Mouse (Mus musculus): Measurements from ENCODE around the gene Prg2.
A peak's percentile ranks its signal among the peaks of the same experiment; 100 is the strongest.

Prg2 gene

GRCm38 (mm10) chr2:84962906-84963507, 17.3 kb upstream of the Prg2 start:
- DNase-seq, result no peak

- DNase-seq, result no peak
These were observed 16.0 kb upstream of the Prg2 start for GRCm38 (mm10) chr2:84964111-84964801.

- no peak for DNase-seq
These were observed 12.8 kb upstream of the Prg2 start for GRCm38 (mm10) chr2:84967318-84967991.

GRCm38 (mm10) chr2:84975580-84975979, 4.7 kb upstream of the Prg2 start:
- DNase-seq, result no peak

DNA sequence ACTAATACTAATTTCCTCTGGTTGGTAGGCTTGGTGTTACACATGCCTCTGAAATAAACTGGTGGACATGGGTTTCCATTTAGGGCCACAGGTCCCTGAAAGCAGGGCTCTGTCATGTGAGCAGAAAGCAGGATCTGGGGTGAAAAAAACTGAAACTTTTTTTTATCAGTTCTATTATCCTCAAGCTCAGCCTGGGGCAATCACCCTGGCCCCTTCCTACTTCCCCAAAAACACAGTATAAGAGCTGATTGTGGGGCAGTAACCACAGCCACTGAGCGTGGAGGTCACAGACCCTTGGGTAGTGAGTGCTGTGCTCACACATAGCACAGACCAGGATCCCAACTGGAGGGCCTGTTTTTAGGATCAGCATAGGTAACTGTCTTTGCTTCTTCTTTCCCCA, 7.7 kb downstream of the Prg2 start, which contains the start of gene Prg3:
Gene Prg3 (plus strand): TSS at position 286 of the 400 bp plus-strand sequence.
- no peak for DNase-seq

GRCm38 (mm10) chr2:84996376-84996775, 16.1 kb downstream of the Prg2 start:
- DNase-seq, result peak; percentile 40

DNA sequence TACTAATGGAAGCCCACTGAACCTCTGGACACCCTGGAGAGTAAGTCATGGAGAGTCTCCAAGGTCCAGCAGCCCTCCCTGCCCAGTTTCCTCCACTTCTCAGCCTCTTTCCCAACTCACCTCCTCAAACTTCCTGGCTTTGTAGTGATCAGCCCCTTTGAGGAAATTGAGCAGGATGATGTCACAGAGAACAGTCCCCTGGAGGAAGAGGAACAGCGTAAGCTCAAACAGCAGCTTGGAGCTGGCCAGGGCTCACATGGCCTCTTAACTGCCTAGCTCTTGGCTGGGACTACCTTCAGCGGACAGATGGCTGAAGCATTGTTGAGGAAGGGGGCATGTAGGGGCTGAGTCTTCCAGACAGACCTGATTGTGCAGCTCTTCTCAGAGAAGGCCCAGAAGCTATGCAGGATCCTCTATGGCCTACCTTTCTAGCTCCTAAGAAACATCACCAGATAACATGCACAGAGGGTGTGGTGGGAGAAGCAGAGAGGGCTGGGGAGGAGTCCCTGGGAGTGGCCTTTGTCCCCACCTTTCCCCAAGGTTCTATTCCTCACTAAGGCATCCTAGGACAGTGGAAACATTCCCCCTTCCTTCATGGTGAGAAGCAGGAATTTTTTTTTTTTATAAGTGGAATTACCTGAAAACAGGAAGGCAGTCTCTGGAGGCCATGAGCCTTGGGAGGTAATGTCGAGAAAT, 19.4 kb downstream of the Prg2 start:
- no peak for DNase-seq

DNA sequence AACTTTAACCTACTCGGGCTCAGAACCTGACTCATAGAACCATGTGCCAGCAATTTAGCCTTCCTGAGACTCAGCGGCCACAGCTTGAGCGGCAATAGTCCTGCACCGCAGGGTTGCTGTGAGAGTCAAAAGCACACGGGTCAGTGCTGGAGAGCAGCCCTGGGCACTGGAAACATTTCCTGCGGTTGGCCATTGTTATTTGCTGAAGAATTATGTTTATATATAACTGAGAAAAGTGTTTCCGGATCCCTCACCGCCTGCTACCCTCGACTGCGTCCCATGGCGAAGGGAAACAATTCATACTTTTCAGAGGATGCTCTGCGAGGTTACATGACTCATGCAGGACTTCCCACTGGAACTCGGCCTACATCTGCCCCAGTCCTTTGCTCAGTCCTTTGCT, 21.2 kb downstream of the Prg2 start:
- no peak for DNase-seq

DNA sequence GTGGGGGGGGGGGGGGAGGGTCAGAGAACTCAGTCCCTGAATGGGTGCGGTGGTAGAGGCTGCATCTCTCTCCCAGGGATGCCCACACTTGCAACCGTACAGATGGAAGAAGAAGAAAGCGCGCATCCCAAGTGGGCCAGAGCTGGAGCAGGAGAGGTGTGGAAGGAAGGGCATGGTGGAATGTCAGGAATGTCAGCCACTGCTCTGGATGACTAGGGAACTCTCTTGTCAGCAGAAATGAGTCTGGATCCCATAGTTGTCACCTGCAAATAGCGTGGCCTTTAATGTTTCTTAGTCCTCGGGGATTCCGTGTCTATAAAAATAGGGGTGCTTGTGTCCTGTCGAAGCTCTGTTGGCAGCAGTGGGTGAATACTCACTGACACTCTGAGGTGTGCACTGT, 22.3 kb downstream of the Prg2 start:
- DNase-seq, result no peak

- no peak for DNase-seq
These were observed 24.1 kb downstream of the Prg2 start for GRCm38 (mm10) chr2:85004341-85004740.

DNA sequence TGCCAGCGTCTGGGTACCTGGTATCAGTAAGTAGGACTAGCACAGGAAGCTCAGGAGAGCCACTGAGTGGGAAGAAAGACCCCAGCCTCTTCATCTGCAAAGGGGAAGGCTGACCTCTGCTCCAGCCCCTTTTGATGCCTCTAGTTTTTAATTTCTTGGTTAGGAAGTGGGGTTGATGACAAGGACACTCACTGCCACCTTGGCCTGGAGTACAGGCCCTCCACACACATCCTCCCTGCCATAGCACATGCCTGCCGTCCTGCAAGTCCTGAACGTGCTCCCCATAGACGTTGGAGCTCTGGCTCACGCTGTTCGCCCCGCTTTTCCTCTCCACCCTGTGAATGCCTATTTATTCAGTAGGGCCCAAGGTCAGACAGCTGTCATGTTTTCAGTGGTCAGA, 26.3 kb downstream of the Prg2 start:
- no peak for DNase-seq

GRCm38 (mm10) chr2:85007729-85008128, 27.5 kb downstream of the Prg2 start:
- peak; percentile 30 for DNase-seq

DNA sequence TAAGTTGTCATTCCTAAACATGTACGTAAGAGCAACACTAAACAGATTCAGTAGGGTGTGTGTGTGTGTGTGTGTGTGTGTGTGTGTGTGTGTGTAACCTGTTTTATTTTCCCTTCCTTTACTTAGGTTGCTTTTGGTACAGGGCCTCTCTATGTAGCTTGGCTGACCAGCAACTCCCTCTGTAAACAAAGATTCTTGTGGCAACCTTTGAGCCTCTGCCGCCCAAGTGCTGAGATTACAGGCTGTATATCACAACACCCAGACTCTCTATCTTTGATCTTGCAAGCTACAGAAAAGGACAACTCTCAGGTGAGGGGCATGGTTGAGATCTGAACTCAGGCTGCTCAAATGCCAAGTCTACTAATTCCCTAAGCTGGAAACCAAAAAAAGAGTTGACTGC, 29.0 kb downstream of the Prg2 start:
- no peak for DNase-seq

DNA sequence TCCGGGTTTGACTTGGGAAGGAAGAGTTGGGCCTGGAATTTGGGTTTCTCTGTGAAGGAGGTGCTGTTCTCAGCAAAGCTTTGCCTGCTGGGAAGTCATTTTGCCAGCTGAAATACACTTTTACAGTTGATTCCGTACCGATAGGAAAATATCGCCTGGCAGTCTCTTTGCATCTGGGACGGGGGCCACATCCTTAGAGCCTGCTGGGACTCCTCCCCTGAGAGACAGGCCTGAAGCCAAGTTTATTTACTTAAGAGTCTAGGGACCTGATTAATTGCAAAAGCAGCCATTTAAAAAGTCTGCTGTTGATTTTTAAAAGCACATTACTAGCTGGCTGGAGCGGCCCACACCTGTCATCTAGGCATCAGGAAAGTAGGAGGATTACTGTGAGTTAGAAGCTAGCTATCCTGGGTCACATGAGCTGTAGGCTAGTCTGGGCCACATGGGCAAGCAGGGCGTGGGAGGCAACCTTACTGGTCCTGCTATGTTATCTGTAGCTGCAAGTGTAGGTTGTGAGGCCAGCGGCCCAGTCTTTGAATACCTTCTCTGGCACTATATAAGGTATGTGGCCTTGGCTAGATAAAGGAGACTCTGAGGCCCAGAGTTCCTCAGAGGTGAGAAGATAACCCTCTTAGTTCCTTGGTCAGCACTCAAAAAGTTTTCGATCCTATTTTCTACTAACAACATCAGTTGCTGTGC, 31.8 kb downstream of the Prg2 start:
- DNase-seq, result peak; percentile 91

GRCm38 (mm10) chr2:85012679-85013078, 32.4 kb downstream of the Prg2 start:
- DNase-seq, result peak; percentile 73

- DNase-seq, result no peak
These were observed 33.7 kb downstream of the Prg2 start for GRCm38 (mm10) chr2:85013826-85014587.

GRCm38 (mm10) chr2:85014588-85014982, 34.3 kb downstream of the Prg2 start:
- DNase-seq, result no peak

DNA sequence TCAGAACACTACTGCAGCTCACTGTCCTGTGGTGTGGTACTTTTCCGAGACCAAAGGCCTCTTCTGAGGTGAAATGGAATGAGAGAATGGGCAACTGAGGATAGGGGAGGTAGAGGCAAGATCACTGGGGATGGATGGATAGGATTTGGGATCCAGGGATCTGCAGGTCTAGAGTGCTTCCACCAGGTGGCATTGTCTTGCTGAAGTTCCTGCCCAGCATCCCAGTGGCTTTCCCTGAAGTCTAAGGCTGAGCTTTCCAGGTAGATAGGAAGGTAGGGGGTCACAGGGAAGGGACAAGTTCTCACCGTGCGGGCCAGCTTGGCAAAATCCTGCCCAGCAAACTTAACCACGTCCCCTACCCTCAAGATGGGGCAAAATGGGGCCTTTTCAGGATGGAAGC, 41.8 kb downstream of the Prg2 start:
- no peak for DNase-seq

GRCm38 (mm10) chr2:85026178-85026577, 45.9 kb downstream of the Prg2 start:
- no peak for DNase-seq

GRCm38 (mm10) chr2:85027281-85027680, 47.0 kb downstream of the Prg2 start:
- DNase-seq, result no peak

- no peak for DNase-seq
These were observed 49.6 kb downstream of the Prg2 start for GRCm38 (mm10) chr2:85029897-85030296.

DNA sequence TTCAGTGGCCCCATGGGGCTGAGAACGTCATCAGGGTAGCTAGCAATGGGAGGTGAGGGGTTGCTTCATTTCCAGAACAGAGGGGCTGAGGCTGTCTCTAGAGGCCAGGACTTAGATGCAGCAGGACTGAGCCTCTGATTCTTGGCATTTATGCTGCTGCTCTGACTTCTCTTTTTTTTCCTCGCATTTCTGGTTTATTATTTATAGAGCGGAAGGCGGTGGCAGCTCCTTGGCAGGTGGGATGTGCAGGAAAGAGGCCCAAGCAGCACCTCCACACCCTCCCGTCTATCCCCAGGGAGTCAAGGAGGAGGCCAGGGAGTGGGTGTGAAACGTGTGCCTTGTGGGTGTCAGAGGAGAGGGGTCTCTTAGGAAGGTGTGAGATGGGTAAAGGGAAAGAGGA, 50.7 kb downstream of the Prg2 start:
- no peak for DNase-seq

All from liver (tissue).